Mouse (Mus musculus) c-Kit-positive CD71-positive TER-119-negative erythroid progenitor cells, embryonic 14.5 days (primary cell): ENCODE measurements around the gene Haghl.

ENCODE experiments used
- DNase-seq: peaks from one replicate; pipeline ENCODE4 v3.0.0-alpha.2; 2013; ENCODE audit warnings: low read depth

Gene Haghl

DNA sequence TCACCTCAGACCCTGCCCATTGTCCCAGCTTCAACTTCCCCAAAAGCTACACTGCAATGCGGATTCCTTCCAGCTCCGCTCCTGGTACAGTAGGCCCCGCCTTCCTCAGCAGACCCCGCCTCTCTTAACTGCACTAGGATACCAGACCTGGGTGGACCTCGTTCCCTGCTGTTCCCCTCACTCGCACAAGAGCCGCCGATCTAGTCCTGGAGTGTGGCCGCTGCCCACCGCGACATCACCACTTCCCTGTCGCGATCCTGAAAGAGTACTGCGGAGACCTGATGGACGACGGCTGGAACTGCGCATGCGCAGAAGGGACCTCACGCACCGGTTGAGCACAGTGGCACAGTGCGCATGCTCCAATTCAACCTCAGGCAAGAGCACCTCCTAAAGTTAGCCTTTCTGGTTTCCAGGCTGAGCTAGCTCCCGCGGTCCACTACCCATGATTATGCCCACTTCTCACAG is at the start of gene Haghl:
TSS of gene Haghl (minus strand) at position 393 of the 465 bp plus-strand sequence.
- DNase-seq = peak; percentile 94

GRCm38 (mm10) chr17:25834595-25835222 is 49.2 kb upstream of the Haghl start:
- DNase-seq = no peak

- no peak for DNase-seq
Measured at GRCm38 (mm10) chr17:25833961-25834594, 48.6 kb upstream of the Haghl start.

DNA sequence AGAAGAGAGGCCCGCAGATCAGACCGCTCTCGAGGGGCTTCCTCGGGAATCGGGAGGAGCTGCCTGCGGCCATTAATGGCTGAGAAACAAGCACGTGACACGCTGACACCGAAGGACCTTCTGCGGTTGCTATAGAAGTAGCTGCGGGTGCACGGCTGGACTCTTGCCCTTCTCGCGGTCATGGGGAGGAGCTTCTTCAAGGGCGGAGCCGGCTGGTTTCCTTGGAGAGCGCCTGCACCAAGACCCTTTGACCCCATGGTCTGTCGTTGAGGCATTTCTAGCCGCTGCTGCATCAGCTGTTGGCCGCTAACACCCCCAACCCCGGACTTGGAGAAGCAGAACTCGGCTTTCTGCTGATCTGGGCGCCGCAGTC is 47.8 kb upstream of the Haghl start, which contains the start of gene Stub1:
TSS of gene Stub1 (minus strand) at position 114 of the 373 bp plus-strand sequence.
- DNase-seq = no peak

- DNase-seq = peak; percentile 98
Measured at GRCm38 (mm10) chr17:25832436-25833290, 47.2 kb upstream of the Haghl start.

- no peak for DNase-seq
Measured at GRCm38 (mm10) chr17:25831451-25832281, 46.2 kb upstream of the Haghl start.

DNA sequence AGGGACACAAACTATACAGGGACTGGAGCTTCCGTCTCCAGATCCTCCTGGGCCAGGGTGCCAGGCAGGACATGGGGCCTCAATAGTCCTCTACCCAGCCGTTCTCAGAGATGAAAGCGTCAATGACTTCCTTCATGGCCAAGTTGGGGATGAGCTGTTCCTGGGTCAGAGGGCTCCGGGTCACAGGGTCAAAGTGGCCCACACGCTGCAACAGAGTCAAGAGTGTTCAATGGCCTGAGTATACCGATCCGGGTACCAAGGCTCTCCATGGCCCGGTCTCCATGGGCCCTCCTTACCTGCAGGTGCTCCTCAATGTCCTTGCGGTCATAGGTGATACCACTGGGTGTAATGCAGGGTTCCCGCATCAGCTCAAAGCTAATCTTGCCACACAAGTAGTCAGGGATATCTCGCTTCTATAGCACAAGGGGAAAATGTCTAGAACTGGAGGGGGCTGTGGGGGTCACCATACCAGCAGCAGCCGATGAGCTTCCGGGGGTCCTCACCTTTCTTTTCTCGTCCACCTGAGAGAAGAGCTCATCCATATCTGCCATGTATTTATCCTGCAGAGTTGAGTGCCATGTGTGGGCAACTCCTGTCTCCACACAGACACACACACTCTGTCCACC is 45.4 kb upstream of the Haghl start:
- no peak for DNase-seq

- no peak for DNase-seq
Measured at GRCm38 (mm10) chr17:25830200-25830753, 44.8 kb upstream of the Haghl start.

GRCm38 (mm10) chr17:25829558-25830017 is 44.1 kb upstream of the Haghl start:
- no peak for DNase-seq

DNA sequence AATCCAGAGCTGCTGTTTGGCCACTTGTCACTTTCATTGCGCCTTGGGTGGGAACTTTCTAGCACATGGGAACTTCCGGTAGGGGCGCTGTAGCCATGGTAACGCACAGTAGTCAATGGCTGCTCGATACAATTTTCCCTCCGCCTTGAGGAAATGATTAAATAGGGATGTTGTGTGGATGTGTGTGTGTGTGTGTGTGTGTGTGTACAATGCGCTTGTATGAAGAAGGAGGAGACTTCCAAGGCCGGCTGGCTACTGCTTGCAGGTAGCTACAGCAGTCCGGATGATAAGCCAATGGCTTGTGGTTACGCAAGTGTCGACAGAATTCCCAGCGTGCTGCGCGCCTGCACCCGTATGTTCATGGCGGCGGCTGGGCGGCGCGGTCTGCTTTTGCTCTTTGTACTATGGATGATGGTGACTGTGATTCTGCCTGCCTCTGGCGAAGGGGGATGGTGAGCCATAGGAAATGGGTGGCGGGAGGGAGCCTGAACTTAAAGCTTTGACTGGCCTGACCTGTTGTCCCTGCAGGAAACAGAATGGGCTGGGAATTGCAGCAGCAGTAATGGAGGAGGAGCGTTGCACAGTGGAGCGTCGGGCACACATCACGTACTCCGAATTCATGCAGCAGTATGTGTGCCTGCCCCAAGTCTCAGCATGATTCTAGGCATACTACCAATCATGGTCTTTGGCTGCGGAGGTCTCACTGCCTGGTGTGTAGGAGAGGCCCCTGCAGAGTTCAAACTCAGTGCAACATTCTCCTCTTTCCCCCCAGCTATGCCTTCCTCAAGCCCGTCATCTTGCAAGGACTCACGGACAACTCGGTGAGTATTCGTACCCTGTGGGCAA is 43.5 kb upstream of the Haghl start, which contains the start of gene Jmjd8:
TSS of gene Jmjd8 (plus strand) at position 156 of the 846 bp plus-strand sequence.
- peak; percentile 69 for DNase-seq

GRCm38 (mm10) chr17:25828223-25828594 is 42.7 kb upstream of the Haghl start:
- no peak for DNase-seq

- DNase-seq = no peak
Measured at GRCm38 (mm10) chr17:25827546-25828222, 42.2 kb upstream of the Haghl start.

GRCm38 (mm10) chr17:25827011-25827410 is 41.5 kb upstream of the Haghl start:
- no peak for DNase-seq

GRCm38 (mm10) chr17:25825984-25826570 is 40.6 kb upstream of the Haghl start:
- DNase-seq = no peak

- no peak for DNase-seq
Measured at GRCm38 (mm10) chr17:25825311-25825710, 39.8 kb upstream of the Haghl start.

GRCm38 (mm10) chr17:25824362-25825142 is 39.1 kb upstream of the Haghl start:
- DNase-seq = no peak

GRCm38 (mm10) chr17:25823452-25823851 is 38.0 kb upstream of the Haghl start, which contains the start of gene Wdr24:
Gene Wdr24 (plus strand): TSS chr17:25823627.
- peak; percentile 87 for DNase-seq
